Mouse (Mus musculus) kidney, adult 9 months (tissue): ENCODE results near the gene Il12a.
A peak's percentile ranks its signal among the peaks of the same experiment; 100 is the strongest.
"Not testable (repeated sequence)": the region's sequence is repeated elsewhere in the genome, so short reads cannot be mapped to it uniquely, and the experiment has no call there.

Experiments
- DNase-seq: peaks from one replicate; pipeline ENCODE4 v3.0.0; 2022

Il12a gene

GRCm38 (mm10) chr3:68743472-68743732 lies 53.0 kb downstream of the Il12a start:
- DNase-seq, result no peak

- DNase-seq, result no peak
Observed at GRCm38 (mm10) chr3:68744162-68744561, 53.7 kb downstream of the Il12a start.

GRCm38 (mm10) chr3:68745033-68745432 lies 54.6 kb downstream of the Il12a start:
- peak; percentile 49 for DNase-seq

GRCm38 (mm10) chr3:68746282-68746681 lies 55.8 kb downstream of the Il12a start:
- not testable (repeated sequence) for DNase-seq
